Mouse (Mus musculus) ovary, postnatal 10 days (tissue): ENCODE results near the gene Drc3.

Experiments
- DNase-seq: peaks from one replicate; pipeline ENCODE4 v3.0.0; 2022; ENCODE audit warnings: low spot score

The Drc3 gene

DNA sequence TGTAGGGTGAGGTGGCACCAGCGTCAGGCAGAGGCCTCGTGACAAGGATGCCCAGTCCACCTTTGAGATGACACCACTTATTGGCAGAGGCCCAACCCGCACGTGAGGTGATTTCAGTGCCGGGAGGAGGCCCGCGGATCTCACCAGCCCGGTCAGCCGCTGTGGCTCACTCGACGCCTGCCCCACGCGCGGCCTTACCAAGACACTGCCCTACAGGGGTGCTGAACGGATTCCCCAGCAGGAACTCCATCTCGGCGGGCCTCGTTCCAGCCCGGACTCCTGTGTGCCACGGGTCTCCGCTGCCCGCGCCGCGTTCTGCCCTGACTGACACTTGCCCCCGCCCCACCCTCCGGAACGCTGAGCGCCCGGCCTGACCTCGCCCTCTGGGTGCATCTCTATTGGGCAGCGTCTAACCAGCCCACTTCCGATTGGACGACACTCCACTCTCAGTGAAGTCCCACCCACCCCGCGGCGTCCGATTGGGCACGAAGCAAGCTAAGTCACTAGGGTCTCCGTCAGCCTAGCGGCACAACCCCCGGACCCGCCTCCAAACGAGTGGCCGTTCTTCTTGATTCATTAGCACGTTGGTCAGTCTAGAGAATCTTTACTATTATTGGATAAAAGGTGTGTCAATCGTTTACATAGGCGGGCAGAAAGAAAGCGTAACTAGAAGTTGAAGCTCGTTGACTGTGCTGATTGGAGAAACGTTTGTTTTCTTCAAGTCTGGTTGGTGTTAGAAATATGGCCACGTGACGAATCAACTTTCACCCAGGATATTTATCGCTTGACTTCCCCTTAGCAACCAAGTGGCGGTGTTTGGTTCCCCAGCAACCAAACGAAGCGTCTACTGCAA lies at the start of gene Drc3, which contains the start of gene Tom1l2:
TSS of gene Drc3 (plus strand) at position 771 of the 853 bp plus-strand sequence.
TSS of gene Tom1l2 (minus strand) at position 347 of the 853 bp plus-strand sequence.
- peak; percentile 92 for DNase-seq

DNA sequence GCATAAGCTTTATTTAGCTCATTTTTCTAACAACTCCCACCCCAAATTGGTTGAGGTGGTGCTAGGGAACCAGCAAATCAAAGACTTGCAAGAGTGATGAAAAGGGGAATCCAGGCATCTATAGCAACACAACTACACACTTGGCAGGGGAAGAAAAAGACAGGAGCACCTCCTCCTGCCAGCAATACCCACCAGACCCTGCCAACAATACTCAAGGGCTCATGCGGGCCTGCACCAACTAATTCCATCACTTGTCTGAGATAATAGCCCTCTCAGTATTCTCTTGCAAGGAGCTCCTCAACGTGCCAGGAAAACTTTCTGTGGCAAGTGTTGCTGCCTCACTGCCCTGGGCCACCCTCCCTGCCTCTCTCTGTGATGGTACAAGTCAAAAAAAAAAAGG lies 49.6 kb upstream of the Drc3 start:
- no peak for DNase-seq

DNA sequence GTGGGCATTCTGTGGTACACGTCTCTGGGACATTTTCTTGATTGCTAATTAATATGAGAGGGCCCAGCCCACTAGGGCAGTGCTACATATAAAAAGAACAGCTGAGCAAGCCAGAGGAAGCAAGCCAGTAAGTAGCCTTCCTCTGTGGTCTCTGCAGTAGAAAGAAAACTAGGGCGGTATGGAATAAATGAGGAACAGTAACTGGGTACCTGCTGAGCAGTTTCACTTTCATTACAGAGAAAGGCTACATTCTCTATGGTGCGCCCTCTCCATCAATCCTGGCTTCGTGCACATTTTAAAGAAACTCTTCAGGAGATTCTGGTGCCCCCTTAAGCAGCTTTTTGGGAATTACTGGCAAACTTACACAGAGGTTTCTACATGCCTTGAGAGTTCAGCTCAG lies 47.5 kb upstream of the Drc3 start:
- no peak for DNase-seq

DNA sequence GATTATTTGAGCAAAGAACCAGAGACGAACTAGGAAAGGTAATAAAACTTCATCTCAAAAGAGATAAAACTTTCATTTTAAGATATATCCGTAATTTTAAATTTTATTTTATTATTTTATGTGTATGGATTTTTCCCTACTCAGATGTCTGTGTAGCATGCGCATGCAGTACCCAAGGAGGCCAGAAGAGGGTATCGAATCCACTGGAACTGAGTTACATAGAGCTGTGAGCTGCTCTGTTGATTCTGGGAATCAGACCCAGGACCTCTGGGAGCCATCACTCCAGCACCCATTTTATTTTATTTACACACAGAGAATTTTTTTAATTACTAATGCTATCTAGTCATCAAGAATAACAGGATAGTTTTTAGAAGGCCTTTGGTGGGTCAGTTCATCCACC lies 46.3 kb upstream of the Drc3 start:
- DNase-seq, result no peak

DNA sequence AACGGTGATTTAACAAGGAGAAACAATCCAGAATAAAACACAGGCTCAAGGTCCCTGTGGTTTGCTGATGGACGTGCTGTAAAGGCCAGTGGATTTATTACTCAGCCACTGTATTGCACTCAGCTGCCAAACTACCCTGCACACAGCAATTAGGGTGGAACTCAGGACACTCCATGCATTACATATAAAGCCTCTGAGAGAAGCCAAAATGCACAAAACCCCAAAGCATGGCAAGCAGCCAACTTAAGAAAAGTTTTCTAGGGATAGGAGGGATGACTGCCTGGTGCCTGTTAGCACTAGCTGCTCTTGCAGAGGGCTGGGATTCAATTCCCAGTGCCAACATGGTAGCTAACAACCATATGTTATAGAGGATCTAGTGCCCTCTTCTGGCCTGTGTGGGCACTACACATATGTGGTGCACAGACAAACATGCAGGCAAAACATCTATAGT lies 45.7 kb upstream of the Drc3 start:
- no peak for DNase-seq

DNA sequence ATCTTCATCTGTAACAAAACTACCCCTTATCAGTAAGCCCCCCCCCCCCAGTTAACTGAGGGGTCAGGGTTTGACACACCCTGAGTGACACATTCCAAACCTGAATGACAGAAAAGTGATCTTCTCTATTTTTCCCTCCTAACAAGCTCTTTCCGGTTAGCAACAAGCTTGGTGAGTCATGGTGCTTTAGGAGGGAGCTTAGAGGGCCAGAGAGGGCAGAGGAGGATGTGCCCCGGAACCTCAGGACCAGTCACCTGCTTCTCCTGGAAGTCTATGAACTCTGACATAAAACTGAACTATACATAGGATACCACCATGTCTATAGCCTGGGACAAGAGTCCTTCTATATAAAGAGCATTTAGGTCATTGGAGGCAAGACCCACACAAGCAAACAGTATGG lies 45.1 kb upstream of the Drc3 start:
- DNase-seq, result no peak

DNA sequence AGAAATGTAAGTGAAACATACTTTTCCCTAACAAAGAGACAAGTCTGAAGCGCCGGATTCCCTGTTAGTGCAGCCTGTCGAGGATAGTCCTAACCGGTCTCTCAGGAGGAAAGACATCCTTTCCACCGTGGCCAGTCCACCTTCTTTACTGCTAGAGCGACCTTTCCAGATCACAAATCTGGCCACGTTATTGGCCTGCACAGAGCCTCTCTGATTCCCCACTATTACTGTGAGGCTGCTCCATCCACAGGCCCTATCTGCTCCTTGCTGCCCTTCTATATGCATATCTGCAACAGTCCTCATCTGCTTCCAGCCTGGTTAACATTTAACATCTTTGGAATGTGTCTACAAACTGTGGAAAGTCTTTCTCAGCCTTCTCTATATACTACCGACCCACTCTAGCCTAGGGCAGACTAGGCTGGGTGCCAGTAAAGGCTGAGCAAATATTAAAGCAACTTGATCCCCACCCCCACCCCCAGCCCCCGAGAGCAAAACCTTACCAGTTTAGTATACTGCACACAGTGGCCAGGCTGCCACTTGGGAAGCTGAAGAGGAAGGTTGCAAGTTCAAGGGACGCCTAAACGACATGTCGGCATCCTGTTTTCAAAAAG lies 44.5 kb upstream of the Drc3 start:
- no peak for DNase-seq

DNA sequence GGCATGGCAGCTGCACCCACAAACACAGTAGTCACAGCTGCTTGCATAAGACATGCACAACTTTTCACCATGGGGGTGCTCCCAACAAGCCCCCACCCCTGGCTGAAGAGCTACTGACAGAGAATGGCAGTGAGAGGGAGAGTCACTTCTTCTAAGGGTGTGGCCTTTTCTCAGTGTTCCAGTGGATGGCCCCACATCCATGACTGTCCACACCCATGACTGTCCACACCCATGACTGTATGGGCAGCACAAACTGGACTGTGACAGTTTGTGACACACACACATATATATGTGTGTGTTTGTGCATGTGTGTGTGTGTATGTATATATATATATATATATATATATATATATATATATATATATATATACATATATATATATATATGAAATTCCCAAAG lies 43.3 kb upstream of the Drc3 start:
- DNase-seq, result no peak

DNA sequence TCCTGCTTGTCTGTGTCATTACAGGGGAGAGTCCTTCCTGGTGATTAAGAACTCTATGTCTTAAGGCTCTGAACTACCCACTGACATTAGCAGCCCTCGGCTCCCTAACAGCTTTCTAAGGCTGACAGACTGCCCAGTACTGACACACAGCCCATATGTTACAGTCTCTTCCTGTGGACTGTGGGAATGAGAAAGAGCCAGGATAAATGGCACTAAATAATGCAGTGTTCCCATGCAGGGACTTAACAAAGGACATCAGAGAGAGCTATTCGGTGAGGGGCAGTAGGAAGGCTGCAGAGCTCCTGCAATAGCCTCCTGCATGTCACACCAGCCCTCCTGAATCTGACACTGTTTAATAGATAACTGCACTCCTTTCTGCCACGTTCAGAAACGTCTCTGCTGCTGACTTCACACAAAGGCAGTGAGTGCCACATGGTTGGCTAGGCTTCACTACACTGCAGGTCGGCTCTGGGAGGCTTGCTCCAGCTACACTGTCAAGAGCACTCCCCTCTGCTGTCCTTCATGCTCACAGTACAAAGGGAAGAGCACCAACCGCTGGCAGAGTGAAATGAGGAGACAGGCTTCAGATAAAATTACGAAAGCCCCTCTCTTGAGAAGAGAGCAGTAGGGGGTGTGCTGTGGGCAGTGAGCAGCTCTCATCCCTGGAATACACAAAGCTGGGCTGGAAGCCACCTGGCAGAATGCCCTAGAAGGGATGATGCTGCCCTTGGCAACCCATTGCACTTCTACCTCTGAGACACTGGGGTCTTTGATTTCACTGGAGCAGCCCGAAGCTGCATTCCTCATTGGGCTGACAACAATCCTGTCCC lies 41.9 kb upstream of the Drc3 start:
- peak; percentile 31 for DNase-seq

DNA sequence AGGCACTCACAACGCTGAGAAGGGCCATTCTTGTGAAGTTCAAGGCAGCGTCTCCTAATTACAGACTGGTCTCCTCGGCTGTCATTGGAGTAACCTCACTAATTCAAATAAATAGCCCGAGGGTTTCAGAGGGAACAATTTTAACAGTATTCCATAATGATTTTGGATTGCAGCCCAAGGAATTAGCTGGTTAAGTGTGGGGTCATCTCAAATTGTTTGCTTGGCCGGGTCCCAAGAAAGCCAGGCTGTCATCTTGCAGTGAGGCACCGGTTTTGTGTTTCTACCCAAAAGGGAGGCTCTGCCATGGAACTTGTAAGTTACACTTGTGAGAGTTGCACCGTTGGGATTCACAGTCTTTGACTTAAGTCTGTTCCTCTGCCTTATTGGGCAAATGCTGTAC lies 36.9 kb upstream of the Drc3 start:
- DNase-seq, result no peak

DNA sequence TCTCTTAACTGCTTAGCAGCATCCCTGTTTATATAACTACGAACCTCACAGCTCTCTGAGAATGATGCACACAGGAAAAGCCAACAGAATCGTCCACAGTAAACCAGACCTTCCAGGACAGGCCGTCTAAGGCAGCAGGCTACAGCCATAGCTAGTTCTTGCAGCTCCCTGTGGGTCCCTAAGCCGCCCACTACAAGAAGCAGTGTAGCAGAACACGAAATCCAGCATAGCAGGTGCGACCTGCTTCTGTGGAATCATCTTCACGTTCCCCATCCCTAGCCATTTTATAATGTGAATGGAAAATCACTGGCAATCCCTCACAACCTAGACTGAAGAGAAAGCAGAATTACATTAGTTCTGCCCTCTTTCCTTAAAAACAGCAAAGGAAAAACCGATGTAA lies 36.2 kb upstream of the Drc3 start:
- no peak for DNase-seq

DNA sequence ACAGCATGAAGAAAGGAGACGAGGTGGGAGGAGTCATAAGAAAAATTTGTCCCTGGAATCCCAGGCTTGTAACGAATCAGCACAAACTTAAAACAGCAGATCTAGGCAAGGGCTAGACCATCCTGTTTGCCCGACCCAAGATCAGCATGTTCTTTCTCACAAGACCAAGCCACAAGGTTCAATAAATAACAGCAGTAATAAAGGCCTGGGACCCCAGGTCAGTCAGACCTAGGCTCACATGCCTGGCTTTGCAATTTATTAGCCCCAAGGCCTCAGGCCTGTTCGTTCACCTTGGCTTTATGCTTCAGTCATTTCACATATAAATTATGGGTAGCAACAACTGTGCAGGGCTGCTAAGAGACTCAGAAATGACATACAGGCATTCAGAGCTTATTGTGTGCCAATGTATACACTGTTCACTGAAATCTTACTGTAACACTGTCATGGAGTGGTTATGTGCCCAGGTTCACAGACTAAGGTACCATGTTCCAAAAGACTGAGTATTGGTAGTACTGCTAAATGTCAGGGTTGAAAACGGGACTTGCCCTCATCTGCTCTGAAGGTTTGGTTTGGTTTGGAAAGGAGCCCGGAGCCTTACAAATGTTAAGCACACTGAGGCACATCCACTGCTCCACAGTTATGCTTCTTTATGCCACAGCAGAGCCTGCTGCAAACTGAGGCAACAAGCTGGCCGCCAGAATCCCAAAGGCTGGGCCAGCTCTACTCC lies 35.6 kb upstream of the Drc3 start:
- DNase-seq, result no peak

DNA sequence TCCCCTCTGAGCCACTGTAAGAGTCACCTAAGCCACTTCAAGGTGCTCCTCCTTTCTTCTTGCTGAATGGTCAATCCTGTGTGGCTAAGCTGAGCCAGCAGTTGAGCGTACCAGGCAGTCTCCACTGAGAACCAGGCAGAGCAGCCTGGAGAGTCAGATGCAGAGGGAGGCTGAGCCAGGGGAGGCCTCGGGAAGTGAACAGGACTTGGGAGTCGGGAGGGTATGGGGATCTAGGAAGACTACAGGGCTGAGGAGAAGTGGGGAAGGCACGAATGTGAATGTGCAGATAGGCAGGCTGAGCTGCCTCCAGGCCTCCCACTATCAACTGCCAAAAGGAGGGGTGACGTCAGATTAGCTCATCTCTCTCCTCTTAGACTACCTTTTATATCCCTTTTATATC lies 34.4 kb upstream of the Drc3 start:
- no peak for DNase-seq

DNA sequence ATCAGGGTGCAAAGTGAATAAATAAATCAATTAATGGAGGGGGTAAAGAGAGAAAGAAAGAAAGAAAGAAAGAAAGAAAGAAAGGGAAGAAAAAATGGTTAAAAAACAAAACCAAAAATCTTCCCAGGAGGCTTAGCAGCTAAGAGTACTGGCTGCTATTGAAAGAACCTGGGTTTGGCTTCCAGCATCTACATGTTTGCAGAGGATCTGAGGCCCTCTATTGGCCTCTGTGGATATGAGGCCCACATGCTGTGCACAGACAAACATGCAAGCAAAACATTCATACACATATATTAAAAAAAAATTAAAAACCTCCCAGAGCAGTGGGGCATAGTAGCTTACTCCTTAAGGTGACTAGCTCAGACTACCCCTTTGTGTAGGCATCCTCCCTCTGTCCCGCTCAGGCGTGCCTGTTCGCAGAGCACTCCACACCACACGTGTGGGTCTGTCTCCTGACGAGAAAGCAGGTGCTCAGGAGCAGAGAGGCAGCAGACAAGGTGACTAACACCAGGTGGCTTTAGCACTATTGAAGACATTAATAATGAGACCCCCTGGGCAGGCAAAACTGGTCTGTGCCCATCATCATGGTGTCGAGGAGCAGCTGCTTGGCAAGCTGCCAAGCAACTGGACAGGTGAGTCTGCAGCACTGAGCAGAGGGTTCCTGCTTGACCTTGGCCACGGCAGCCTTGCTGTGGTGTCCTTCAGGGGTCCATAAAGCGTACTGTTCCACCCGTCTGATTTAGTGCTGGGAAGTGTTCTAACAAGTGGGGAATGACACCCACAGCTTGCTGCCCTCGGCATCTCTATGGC lies 33.7 kb upstream of the Drc3 start:
- DNase-seq, result no peak

DNA sequence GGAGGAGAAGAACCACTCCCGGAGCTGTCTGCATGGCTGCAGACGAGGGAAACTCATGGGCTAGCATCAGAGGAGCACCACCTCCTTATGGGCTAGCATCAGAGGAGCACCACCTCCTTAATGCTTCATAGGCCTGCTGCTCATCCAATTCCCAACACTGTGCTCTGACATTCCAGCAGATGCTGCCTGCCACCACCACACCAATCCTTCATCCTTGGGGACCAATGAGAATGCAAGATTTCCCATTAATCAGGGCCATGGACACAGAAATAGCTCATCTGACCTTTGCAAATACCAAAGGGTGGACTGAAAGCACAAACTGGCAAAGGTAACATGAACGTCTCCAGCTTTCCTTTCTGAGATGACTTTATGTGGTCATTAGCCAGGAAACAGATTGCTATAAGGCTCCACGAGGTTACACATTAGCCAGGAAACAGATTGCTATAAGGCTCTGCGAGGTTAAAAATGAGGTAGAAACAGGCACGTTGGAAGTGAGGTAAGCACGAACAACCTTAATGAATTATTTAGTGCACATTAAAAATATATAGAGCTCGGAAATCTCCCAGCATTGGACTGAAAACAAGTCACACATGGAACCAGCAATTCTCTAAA lies 32.6 kb upstream of the Drc3 start:
- DNase-seq, result no peak

DNA sequence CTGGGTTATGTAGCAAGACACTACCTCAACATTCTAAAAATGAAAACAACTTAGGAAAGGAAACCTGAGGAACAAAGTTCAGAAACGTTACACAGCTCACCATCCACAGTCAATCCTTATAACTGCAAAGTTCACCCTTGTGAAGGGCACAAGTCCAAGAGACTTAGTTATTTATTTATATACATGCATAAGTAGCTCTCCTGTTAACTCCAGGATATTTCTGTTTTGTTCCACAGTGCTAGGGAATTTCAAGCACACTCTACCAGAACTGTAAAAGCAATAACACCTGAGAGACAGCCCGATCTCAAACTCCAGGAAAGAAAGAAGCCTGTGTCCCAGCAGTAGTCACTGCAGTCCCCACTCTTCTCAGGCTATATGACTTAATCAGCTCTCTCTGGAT lies 31.7 kb upstream of the Drc3 start:
- no peak for DNase-seq

DNA sequence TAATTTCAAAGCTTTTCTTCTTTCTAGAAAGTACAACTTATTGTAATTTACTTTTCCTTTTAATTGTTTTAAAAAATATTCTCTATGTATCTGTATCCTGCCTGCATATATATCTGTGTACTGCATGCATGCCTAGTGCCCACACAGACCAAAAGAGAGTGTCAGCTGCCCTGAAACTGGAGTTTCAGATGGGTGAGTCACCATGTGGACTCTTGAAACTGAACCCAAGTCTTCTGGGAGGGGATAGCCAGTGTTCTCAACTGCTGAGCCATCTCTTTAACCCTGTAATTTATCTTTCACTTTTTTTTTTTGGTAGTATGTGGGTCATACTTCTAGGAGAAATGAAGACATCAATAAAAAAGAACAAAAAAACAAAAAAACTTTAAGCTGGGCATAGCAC lies 29.4 kb upstream of the Drc3 start:
- DNase-seq, result no peak

DNA sequence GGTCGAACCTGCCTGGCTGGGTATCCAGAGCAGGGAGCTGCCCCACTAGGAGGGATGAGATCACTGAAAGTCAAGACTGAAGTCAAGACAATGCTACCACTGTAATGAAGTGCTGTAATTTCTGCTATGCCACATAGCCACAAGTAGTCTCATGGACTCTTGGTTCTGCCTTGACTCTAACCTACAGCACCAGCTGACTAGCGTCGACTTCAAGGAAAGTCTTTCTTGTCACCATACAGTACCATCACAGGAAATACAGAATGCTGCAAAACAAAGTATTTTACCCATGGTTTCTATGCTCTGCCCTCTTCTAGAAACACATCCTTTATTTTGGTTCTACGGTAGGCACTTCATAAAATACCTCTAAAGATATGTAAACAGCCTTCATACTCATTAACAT lies 22.6 kb upstream of the Drc3 start:
- DNase-seq, result no peak

DNA sequence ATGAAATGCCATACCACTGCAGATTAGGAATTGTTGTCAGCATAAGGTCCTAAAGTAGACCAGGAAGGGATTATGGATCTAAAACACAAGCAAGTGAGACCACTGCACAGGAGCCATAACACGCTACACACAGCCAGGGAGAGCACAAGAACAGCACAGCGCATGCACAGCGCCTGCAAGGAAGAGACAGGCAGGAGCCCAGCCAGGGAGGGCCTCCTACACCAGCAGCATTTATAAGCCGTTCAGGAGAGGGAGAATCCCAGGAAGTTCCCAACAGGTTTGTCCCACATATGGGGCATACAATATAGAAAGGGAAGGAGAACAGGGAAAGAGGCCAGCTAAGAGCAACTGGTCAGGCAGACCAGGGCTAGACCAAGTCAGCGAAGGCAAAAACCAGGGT lies 19.7 kb upstream of the Drc3 start:
- no peak for DNase-seq

DNA sequence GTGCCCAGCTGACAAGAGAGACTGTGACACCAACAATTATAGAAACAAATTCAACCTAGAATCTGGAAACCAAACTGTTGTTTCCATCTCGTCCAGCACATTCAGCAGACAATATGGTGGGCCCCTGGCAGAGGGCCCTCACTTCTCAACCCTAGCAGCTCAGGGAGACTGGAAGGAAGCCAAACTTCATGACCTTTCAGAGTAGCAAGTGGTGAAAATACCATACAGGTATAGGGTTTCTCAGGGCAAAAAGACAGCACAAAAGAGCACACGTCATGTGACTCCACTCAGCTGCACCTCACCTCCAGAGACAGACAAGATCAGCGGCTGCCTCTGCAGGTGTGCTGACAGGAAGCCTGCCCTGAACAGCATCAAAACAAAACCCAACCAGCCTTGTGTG lies 19.0 kb upstream of the Drc3 start:
- DNase-seq, result no peak

DNA sequence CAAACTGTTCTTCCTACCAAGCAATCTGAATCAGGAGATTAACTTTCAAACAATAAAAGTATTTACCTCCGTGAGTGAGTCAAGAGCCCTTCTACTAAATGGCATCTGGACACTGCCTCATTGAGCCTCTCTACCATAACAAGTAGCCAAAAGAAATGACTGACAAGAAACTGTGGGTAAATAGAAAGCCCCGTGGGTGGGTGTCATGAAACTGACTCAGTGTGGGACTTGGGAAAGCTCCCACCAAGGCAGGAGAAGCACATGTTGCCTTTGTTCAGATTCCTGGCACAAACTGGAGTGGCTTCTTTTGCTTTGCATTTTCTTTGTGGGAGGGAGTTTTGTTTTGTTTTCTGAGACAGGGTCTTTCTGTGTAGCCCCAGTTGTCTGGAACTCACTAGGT lies 17.4 kb upstream of the Drc3 start:
- DNase-seq, result no peak
